Mouse (Mus musculus) CH12.LX (cell line): Measurements from ENCODE around the gene Tbc1d7. TPM values are rescaled to one million over a fixed set of nuclear protein-coding genes. Genes with fewer than 3 reads are reported as not detected.
A peak's percentile ranks its signal among the peaks of the same experiment; 100 is the strongest.

ENCODE experiments used
- DNase-seq: peaks from one replicate; pipeline ENCODE4 v3.0.0-alpha.2; 2013; ENCODE audit errors: extremely low read depth
- H3K27ac ChIP-seq: 2 replicates; pipeline ENCODE4 v1.5.1; 2012; ENCODE audit warnings: low read depth, mild to moderate bottlenecking, control low read depth, moderate library complexity; ENCODE audit not compliant: insufficient read depth
- H3K27me3 ChIP-seq: replicated peaks from 2 replicates; pipeline ENCODE3; 2012; ENCODE audit warnings: inconsistent platforms
- H3K36me3 ChIP-seq, 2 experiments: replicated peaks in 1 of 2; 2 replicates each; pipeline versions ENCODE3 to v1.6.1; 2012; ENCODE audit warnings: inconsistent platforms in 1 of 2, low read length in 1 of 2, mild to moderate bottlenecking in 1 of 2, mixed read lengths in 1 of 2, moderate library complexity in 1 of 2; ENCODE audit not compliant: control insufficient read depth in 1 of 2, insufficient read depth in 1 of 2
- H3K4me1 ChIP-seq, 2 experiments: 2 replicates each; pipeline ENCODE4 v1.6.1; 2012; ENCODE audit warnings: inconsistent platforms in 1 of 2, moderate library complexity in 1 of 2; ENCODE audit not compliant: insufficient read depth in 2 of 2, control insufficient read depth in 1 of 2
- H3K4me2 ChIP-seq: 2 replicates; pipeline ENCODE4 v1.6.1; 2012; ENCODE audit warnings: low read depth, mild to moderate bottlenecking, control low read depth; ENCODE audit not compliant: poor library complexity, insufficient read depth, severe bottlenecking
- H3K4me3 ChIP-seq, 3 experiments: fragments of 150-350 bp in 1 of 3; sonication (generic) in 1 of 3; replicated peaks in 1 of 3; 2 replicates each; pipeline versions ENCODE3 to v1.5.1; 2011 to 2012; ENCODE audit warnings: low read depth in 2 of 3, low read length in 2 of 3, mild to moderate bottlenecking in 2 of 3, moderate library complexity in 2 of 3, control low read depth in 1 of 3, improper control_type of control experiment in 1 of 3, inconsistent platforms in 1 of 3, mixed read lengths in 1 of 3; ENCODE audit not compliant: poor library complexity in 1 of 3
- H3K79me2 ChIP-seq: replicated peaks from 2 replicates; pipeline ENCODE4 v1.6.1; 2012; ENCODE audit warnings: mild to moderate bottlenecking, moderate library complexity; ENCODE audit not compliant: control insufficient read depth, poor library complexity, insufficient read depth, severe bottlenecking; ENCODE audit errors: extremely low read depth
- H3K9ac ChIP-seq: 2 replicates; pipeline ENCODE4 v1.6.1; 2012; ENCODE audit warnings: low read depth, mild to moderate bottlenecking, control low read depth, moderate library complexity; ENCODE audit not compliant: insufficient read depth
- H3K9me3 ChIP-seq: replicated peaks from 2 replicates; pipeline ENCODE3; 2012; ENCODE audit warnings: low read length, inconsistent platforms, mixed read lengths
- CTCF ChIP-seq, 2 experiments: IDR thresholded peaks in 1 of 2; conservative IDR thresholded peaks in 1 of 2; 2 replicates each; pipeline ENCODE4 v1.5.1; 2011 to 2012; ENCODE audit warnings: low read depth in 2 of 2, low read length in 2 of 2, improper control_type of control experiment in 1 of 2, inconsistent platforms in 1 of 2, mild to moderate bottlenecking in 1 of 2, moderate library complexity in 1 of 2
- ELF1 ChIP-seq: IDR thresholded peaks from 2 replicates; pipeline ENCODE4 v1.6.1; 2014; ENCODE audit warnings: low read depth, mild to moderate bottlenecking, inconsistent platforms, low read length, improper control_type of control experiment
- HCFC1 ChIP-seq: IDR thresholded peaks from 2 replicates; pipeline ENCODE4 v1.6.1; 2012; ENCODE audit warnings: low read depth, mild to moderate bottlenecking, inconsistent platforms, low read length, improper control_type of control experiment
- IRF4 ChIP-seq: IDR thresholded peaks from 2 replicates; pipeline ENCODE4 v1.6.1; 2014; ENCODE audit warnings: low read depth, mild to moderate bottlenecking, inconsistent platforms, low read length, improper control_type of control experiment
- JUND ChIP-seq: conservative IDR thresholded peaks from 2 replicates; pipeline ENCODE4 v1.6.1; 2011; ENCODE audit warnings: low read depth, low read length, improper control_type of control experiment
- KAT2A ChIP-seq: IDR thresholded peaks from 2 replicates; pipeline ENCODE4 v1.6.1; 2012; ENCODE audit warnings: low read length, improper control_type of control experiment, inconsistent platforms; ENCODE audit not compliant: insufficient replicate concordance
- MAX ChIP-seq: IDR thresholded peaks from 2 replicates; pipeline ENCODE4 v1.6.1; 2011; ENCODE audit warnings: low read length, improper control_type of control experiment
- MAZ ChIP-seq: IDR thresholded peaks from 2 replicates; pipeline ENCODE4 v1.6.1; 2012; ENCODE audit warnings: low read depth, mild to moderate bottlenecking, inconsistent platforms, low read length, improper control_type of control experiment, moderate library complexity
- MYC ChIP-seq: IDR thresholded peaks from 2 replicates; pipeline ENCODE4 v1.6.1; 2011; ENCODE audit warnings: low read depth, mild to moderate bottlenecking, improper control_type of control experiment, low read length
- NELFE ChIP-seq: IDR thresholded peaks from 2 replicates; pipeline ENCODE4 v1.6.1; 2011; ENCODE audit warnings: low read depth, low read length, improper control_type of control experiment
- NRF1 ChIP-seq: IDR thresholded peaks from 2 replicates; pipeline ENCODE4 v1.6.1; 2014; ENCODE audit warnings: low read depth, mild to moderate bottlenecking, inconsistent platforms, low read length, improper control_type of control experiment, moderate library complexity
- POLR2A ChIP-seq: IDR thresholded peaks from 2 replicates; pipeline ENCODE4 v1.6.1; 2011; ENCODE audit warnings: low read depth, mild to moderate bottlenecking, improper control_type of control experiment, low read length
- RAD21 ChIP-seq: IDR thresholded peaks from 2 replicates; pipeline ENCODE4 v1.6.1; 2011; ENCODE audit warnings: low read depth, mild to moderate bottlenecking, low read length, improper control_type of control experiment, moderate library complexity
- TCF12 ChIP-seq: IDR thresholded peaks from 2 replicates; pipeline ENCODE4 v1.6.1; 2014; ENCODE audit warnings: low read depth, mild to moderate bottlenecking, inconsistent platforms, low read length, improper control_type of control experiment
- USF2 ChIP-seq: conservative IDR thresholded peaks from 2 replicates; pipeline ENCODE4 v1.6.1; 2011; ENCODE audit warnings: low read depth, low read length, improper control_type of control experiment
- ZC3H11A ChIP-seq: IDR thresholded peaks from 2 replicates; pipeline ENCODE4 v1.6.1; 2012; ENCODE audit warnings: low read depth, mild to moderate bottlenecking, inconsistent platforms, low read length, improper control_type of control experiment
- ZKSCAN1 ChIP-seq: IDR thresholded peaks from 2 replicates; pipeline ENCODE4 v1.6.1; 2012; ENCODE audit warnings: low read depth, inconsistent platforms, low read length, improper control_type of control experiment, borderline replicate concordance
- ZMIZ1 ChIP-seq: IDR thresholded peaks from 2 replicates; pipeline ENCODE4 v1.6.1; 2012; ENCODE audit warnings: low read depth, mild to moderate bottlenecking, inconsistent platforms, low read length, improper control_type of control experiment
- ZNF384 ChIP-seq: IDR thresholded peaks from 2 replicates; pipeline ENCODE4 v1.6.1; 2012; ENCODE audit warnings: low read depth, low read length, improper control_type of control experiment, inconsistent platforms
- dilution Hi-C: fragments of 300-500 bp; cut with MboI; formaldehyde crosslinking; loops from 2 replicates; pipeline ENCODE4 v1.14.3; 2020; ENCODE audit warnings: low sequenced_read_pairs; ENCODE audit not compliant: extremely low pct_unique_long_range_greater_than_20kb, extremely low pct_ligation_motif_present
- in situ Hi-C: fragments of 300-500 bp; cut with MboI; formaldehyde crosslinking; loops from 3 replicates; pipeline ENCODE4 v1.14.3; 2019; ENCODE audit warnings: low sequenced_read_pairs, low pct_ligation_motif_present, low pct_unique_long_range_greater_than_20kb, mixed read lengths
- polyA plus RNA-seq: library from polyadenylated mRNA; unstranded; fragments of >175 nt; gene quantifications from 2 replicates; pipeline ENCODE4 v1.2.1, GENCODE M21; 2012; ENCODE audit warnings: low read depth; ENCODE audit not compliant: insufficient read length
- total RNA-seq, 2 experiments: library from RNA; depleted of rRNA; stranded (reverse); fragments of 300-350 nt in 1 of 2; fragments of >200 nt in 1 of 2; gene quantifications; 2 replicates each; pipeline ENCODE4 v1.2.3; 2012 to 2014

The Tbc1d7 gene
- total and polyA plus RNA-seq, 3 experiments: 19.5 to 37.3 (median 20.2) TPM

GRCm38 (mm10) chr13:43104496-43104895, 66.8 kb downstream of the Tbc1d7 start:
- no peak overlapping the region for H3K4me3 ChIP-seq
- dilution Hi-C loops (no loop called here), in situ Hi-C loops (loop anchor here (10.0 kb wide), 1 partner anchor 270 kb away; no protein-coding TSS in a partner anchor)
- H3K36me3 ChIP-seq: no peaks in the 10 kb centered on the region
- H3K9ac ChIP-seq: no peak overlapping the region
- no peaks in the 10 kb centered on the region for H3K27me3 ChIP-seq
- H3K4me2 ChIP-seq: no peak overlapping the region
- no peaks in the 10 kb centered on the region for H3K79me2 ChIP-seq
- H3K9me3 ChIP-seq: peaks cover 6% of the 10 kb centered on the region
- no peak overlapping the region for H3K27ac ChIP-seq
- TF ChIP-seq CTCF (conservative IDR thresholded peaks at IDR 0.05 in 1 of 2, IDR thresholded peaks at IDR 0.05 in 1 of 2; ENCODE audit: low read depth in 2 of 2, low read length in 2 of 2) (0 out of 4 replicates have a peak, but pooled peaks of 1 of the 2 experiments have one; percentile 22), MAZ (no peak)
- TF ChIP-seq, all 38 proteins: peak for 1
- no peak for DNase-seq
- H3K4me1 ChIP-seq: no peaks in the 10 kb centered on the region

- TF ChIP-seq KAT2A (no peak), MYC (no peak), ZNF384 (no peak), USF2 (no peak), ELF1 (no peak), RAD21 (no peak), TCF12 (no peak), MAZ (no peak), HCFC1 (no peak), NELFE (no peak), ZC3H11A (no peak), ZKSCAN1 (no peak), POLR2A (no peak), MAX (no peak), IRF4 (no peak), ZMIZ1 (no peak), JUND (no peak), NRF1 (no peak)
- dilution Hi-C loops: no loop called here
Measured at GRCm38 (mm10) chr13:43102943-43103342, 68.4 kb downstream of the Tbc1d7 start.

More at GRCm38 (mm10) chr13:43102943-43103342, 68.4 kb downstream of the Tbc1d7 start:
- Histone ChIP-seq H3K9ac (no peak overlapping the region), H3K27me3 (no peaks in the 10 kb centered on the region), H3K4me3 (no peak overlapping the region), H3K4me1 (no peaks in the 10 kb centered on the region), H3K79me2 (no peaks in the 10 kb centered on the region), H3K36me3 (no peaks in the 10 kb centered on the region), H3K9me3 (peaks cover 6% of the 10 kb centered on the region), H3K4me2 (no peak overlapping the region), H3K27ac (no peak overlapping the region)
- DNase-seq: no peak
- in situ Hi-C loops: loop anchor here (10.0 kb wide), 1 partner anchor 268 kb away; no protein-coding TSS in a partner anchor

Other genes with a start within 250 kb of the Tbc1d7 start
- 0.30 and 0.46 TPM in 2 replicates for gene Gfod1, start 132.7 kb upstream of the Tbc1d7 start, total RNA-seq (2012; rRNA removed)
- gene Gfod1, start 132.7 kb upstream of the Tbc1d7 start, total RNA-seq (2014; rRNA removed): 0.12 and 0.70 TPM in 2 replicates
- 0.36 and 0.49 TPM in 2 replicates for gene Gfod1, start 132.7 kb upstream of the Tbc1d7 start, polyA plus RNA-seq
- 6.3 and 8.2 TPM in 2 replicates for gene Sirt5, start 194.0 kb upstream of the Tbc1d7 start, total RNA-seq (2012; rRNA removed)
- 11.3 and 12.8 TPM in 2 replicates for gene Sirt5, start 194.0 kb upstream of the Tbc1d7 start, total RNA-seq (2014; rRNA removed)
- 9.3 and 11.3 TPM in 2 replicates for gene Sirt5, start 194.0 kb upstream of the Tbc1d7 start, polyA plus RNA-seq
- 165 and 167 TPM in 2 replicates for gene Nol7, start 226.9 kb upstream of the Tbc1d7 start, total RNA-seq (2012; rRNA removed)
- gene Nol7, start 226.9 kb upstream of the Tbc1d7 start, total RNA-seq (2014; rRNA removed): 260 and 278 TPM in 2 replicates
- gene Nol7, start 226.9 kb upstream of the Tbc1d7 start, polyA plus RNA-seq: 317 and 329 TPM in 2 replicates